Mouse (Mus musculus) heart, postnatal 0 days (tissue): ENCODE data around the gene Neurl1a. TPM values are rescaled to one million over a fixed set of nuclear protein-coding genes. Genes with fewer than 3 reads are reported as not detected.
A peak's percentile ranks its signal among the peaks of the same experiment; 100 is the strongest.

Experiments
- ATAC-seq: fragments of 200-750 bp; cut with Nextera tagmentation; 2 replicates; pipeline ENCODE4 v1.8.0; 2017; ENCODE audit warnings: low read depth, moderate number of reproducible peaks, moderate library complexity; ENCODE audit not compliant: insufficient read depth
- DNase-seq: peaks from one replicate; pipeline ENCODE4 v3.0.0-alpha.2; 2016; ENCODE audit warnings: low spot score
- H3K27ac ChIP-seq: fragments of 300-500 bp; sonication (generic); 2 replicates; pipeline ENCODE4 v1.5.1; 2014; ENCODE audit warnings: low read depth, mild to moderate bottlenecking
- H3K27me3 ChIP-seq: fragments of 300-500 bp; sonication (generic); 2 replicates; pipeline ENCODE4 v1.6.1; 2014; ENCODE audit warnings: low read length, mixed read lengths; ENCODE audit not compliant: control insufficient read depth, insufficient read depth
- H3K36me3 ChIP-seq: fragments of 300-500 bp; sonication (generic); replicated peaks from 2 replicates; pipeline ENCODE4 v1.6.1; 2014; ENCODE audit warnings: low read length, mixed read lengths; ENCODE audit not compliant: control insufficient read depth, insufficient read depth
- H3K4me1 ChIP-seq: fragments of 300-500 bp; sonication (generic); 2 replicates; pipeline ENCODE4 v1.6.1; 2014; ENCODE audit warnings: antibody characterized with exemption; ENCODE audit not compliant: control insufficient read depth, insufficient read depth
- H3K4me2 ChIP-seq: fragments of 300-500 bp; sonication (generic); 2 replicates; pipeline ENCODE4 v1.6.1; 2014; ENCODE audit warnings: low read depth, mild to moderate bottlenecking, low read length, moderate library complexity
- H3K4me3 ChIP-seq: fragments of 300-500 bp; sonication (generic); 2 replicates; pipeline ENCODE4 v1.5.1; 2014; ENCODE audit warnings: low read depth, low read length
- H3K9ac ChIP-seq: fragments of 300-500 bp; sonication (generic); replicated peaks from 2 replicates; pipeline ENCODE4 v1.6.1; 2014; ENCODE audit warnings: low read depth, low read length, mixed read lengths
- H3K9me3 ChIP-seq: fragments of 300-500 bp; sonication (generic); replicated peaks from 2 replicates; pipeline ENCODE4 v1.6.1; 2016; ENCODE audit warnings: low read length; ENCODE audit not compliant: control insufficient read depth
- CTCF ChIP-seq: IDR thresholded peaks from 2 replicates; pipeline ENCODE4 v1.5.1; 2016; ENCODE audit warnings: antibody characterized with exemption, control low read depth, low read depth
- EP300 ChIP-seq: IDR thresholded peaks from 2 replicates; pipeline ENCODE4 v1.6.1; 2016; ENCODE audit warnings: antibody characterized with exemption, low read depth
- WGBS: fragments of 180-500 bp; shearing (Covaris S2); extraction: QIAGEN DNeasy Blood & Tissue Kit; methylation state at CpG from one replicate; pipeline ENCODE4 v1.1.7; 2014; 5-methylcytosine and 5-hydroxymethylcytosine counted together
- polyA plus RNA-seq: library from polyadenylated mRNA; unstranded; fragments of >200 nt; fragmentation: Nextera tagmentation; extraction: Ambion mirVana; gene quantifications from 2 replicates; pipeline ENCODE4 v1.2.1, GENCODE M21; 2015
- total RNA-seq: library from RNA; depleted of rRNA; stranded (reverse); fragments of >200 nt; gene quantifications from 2 replicates; pipeline ENCODE4 v1.2.3, GENCODE M21; 2014; ENCODE audit warnings: low replicate concordance; rRNA removed

Gene Neurl1a
- total RNA-seq (0.77 and 1.8 TPM in 2 replicates), polyA plus RNA-seq (0.27 and 0.54 TPM in 2 replicates)

DNA sequence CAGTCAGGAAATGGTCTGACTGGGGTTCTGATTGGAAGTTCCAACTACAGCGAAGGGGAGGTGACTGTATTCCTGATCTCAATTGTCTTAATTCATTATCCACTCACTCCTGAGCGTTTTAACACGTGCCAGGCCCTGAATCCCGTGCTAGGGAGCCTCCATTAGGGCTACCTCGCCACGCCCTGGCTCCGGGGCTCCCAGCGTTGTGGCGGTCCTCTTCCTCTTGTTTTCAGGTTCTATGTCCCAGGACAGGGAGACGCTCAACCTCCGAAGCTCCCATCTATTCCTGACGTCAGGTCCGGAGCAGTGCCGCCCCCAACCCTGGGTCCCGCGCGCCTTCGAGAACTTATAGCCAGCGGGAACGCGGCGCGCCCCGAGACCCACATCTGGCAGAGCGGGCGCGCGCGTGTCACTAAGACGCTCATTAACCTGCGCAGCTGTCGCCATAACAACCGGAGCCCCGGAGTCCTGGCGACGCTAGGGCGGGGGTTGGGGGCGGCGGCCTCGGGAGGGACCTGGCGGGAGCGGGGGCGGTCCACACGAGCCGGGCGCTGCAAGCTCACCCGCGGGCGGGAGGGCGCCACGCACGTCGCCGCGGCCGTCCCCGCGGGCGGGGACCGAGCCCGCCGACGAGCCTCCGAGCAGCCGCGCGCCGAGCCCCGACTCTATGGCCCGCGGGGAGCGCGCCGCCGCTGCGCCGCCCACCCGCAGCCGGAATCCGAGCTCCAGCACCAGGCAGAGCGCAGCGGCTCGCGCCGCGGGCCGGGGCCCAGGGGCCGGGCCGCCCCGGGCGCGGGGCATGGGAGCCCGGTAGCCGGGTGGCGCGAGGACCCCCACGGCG is at the start of gene Neurl1a:
TSS of gene Neurl1a (plus strand) at position 390 of the 841 bp plus-strand sequence.
- WGBS: under 1% methylated on average over 73 of the region's 98 CpGs
- H3K4me2 ChIP-seq: peak within 1 kb of the TSS; percentile 95
- no peak for DNase-seq
- no peaks in the 10 kb centered on the region for H3K4me1 ChIP-seq
- TF ChIP-seq EP300 (no peak), CTCF (no peak)
- peak; percentile 61 for ATAC-seq
- 0 out of 2 replicates have a peak, but pooled peaks cover 4% of the 10 kb centered on the region for H3K9me3 ChIP-seq
- no peak within 1 kb of the TSS for H3K27ac ChIP-seq
- peaks cover 40% of the 10 kb centered on the region for H3K27me3 ChIP-seq
- H3K9ac ChIP-seq: peak within 1 kb of the TSS; percentile 41
- H3K4me3 ChIP-seq: peak within 1 kb of the TSS; percentile 63
- H3K36me3 ChIP-seq: no peaks in the 10 kb centered on the region

DNA sequence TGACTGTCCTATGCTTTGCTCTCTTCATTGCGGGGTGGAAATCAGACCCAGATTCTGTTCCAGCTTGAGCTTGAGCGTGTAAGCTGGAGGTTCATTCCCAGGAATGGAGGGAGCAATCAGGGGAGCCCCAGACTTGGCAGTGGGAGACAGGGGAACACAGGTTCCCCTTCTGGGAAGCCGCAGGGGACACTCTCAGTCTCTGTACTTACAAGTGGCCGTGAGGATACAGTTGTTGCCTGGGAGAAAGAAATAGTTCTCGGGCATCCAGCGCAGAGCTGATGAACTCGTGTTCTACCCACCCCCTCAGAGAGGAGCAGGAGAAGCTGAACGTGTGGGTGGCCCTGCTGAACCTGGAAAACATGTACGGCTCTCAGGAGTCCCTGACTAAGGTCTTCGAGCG is 49.8 kb upstream of the Neurl1a start:
- WGBS: 84% methylated on average over 11 of the region's 11 CpGs
- Histone ChIP-seq H3K9me3 (no peaks in the 10 kb centered on the region), H3K27me3 (no peaks in the 10 kb centered on the region), H3K9ac (no peak overlapping the region), H3K27ac (no peak overlapping the region), H3K4me3 (no peak overlapping the region), H3K4me1 (0 out of 2 replicates have a peak, but pooled peaks cover 6% of the 10 kb centered on the region), H3K36me3 (peaks cover 93% of the 10 kb centered on the region), H3K4me2 (no peak overlapping the region)
- no peak for ATAC-seq
- TF ChIP-seq CTCF (no peak), EP300 (no peak)
- no peak for DNase-seq

DNA sequence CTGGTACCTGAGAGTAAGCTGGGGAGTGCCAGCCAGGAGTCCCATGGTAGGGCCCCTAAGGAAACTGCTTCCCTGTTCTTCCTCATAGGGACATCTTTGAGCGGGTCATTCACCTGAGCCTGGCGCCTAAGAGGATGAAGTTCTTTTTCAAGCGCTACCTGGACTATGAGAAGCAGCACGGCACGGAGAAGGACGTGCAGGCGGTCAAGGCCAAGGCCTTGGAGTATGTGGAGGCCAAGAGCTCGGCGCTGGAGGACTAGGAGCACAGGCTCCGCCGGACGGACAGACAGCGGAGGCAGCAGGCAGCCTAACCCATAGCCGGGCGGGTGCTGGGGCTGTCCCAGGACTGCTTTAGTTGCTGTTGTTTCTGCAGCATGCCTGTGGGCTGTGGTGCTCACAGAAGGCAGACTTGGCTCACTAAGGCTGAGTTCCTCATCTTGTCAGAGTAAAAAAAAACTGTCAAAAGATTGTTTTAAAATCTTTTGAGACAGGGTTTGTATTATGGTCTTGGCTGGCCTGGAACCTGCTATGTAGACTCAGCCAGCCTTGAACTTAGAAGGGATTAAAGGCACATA is 48.0 kb upstream of the Neurl1a start:
- 91% methylated on average over 15 of the region's 15 CpGs for WGBS
- H3K4me2 ChIP-seq: no peak overlapping the region
- TF ChIP-seq CTCF (no peak), EP300 (no peak)
- no peak overlapping the region for H3K27ac ChIP-seq
- no peaks in the 10 kb centered on the region for H3K4me1 ChIP-seq
- H3K27me3 ChIP-seq: no peaks in the 10 kb centered on the region
- no peak overlapping the region for H3K4me3 ChIP-seq
- ATAC-seq (no peak), DNase-seq (no peak)
- H3K9me3 ChIP-seq: no peaks in the 10 kb centered on the region
- H3K36me3 ChIP-seq: peaks cover 84% of the 10 kb centered on the region
- H3K9ac ChIP-seq: no peak overlapping the region

DNA sequence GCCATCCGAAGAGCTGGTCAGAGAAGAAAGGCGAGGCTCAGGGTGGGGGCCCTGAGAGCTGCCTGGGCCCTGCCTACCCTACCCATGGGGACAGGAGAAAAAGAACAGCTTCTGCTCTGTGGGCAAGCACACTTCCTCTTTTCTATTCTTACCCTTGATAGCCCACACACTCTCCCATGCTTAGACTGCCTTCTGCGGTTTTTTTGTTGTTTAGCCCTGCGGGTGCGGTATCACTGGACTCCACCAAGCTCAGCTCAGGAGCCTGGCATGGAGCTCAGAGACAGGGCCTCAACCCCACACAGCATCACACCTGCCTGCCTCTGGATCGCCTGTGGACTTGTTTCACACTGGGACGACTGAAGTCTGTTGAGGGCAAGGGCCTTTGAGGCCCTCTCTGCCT is 45.5 kb upstream of the Neurl1a start:
- ATAC-seq (no peak), DNase-seq (no peak)
- Histone ChIP-seq H3K4me1 (peaks cover 8% of the 10 kb centered on the region), H3K9ac (no peak overlapping the region), H3K36me3 (peaks cover 60% of the 10 kb centered on the region), H3K27ac (no peak overlapping the region), H3K9me3 (no peaks in the 10 kb centered on the region), H3K27me3 (no peaks in the 10 kb centered on the region), H3K4me2 (no peak overlapping the region), H3K4me3 (no peak overlapping the region)
- WGBS: 84% methylated on average over 7 of the region's 7 CpGs
- TF ChIP-seq EP300 (no peak), CTCF (no peak)

DNA sequence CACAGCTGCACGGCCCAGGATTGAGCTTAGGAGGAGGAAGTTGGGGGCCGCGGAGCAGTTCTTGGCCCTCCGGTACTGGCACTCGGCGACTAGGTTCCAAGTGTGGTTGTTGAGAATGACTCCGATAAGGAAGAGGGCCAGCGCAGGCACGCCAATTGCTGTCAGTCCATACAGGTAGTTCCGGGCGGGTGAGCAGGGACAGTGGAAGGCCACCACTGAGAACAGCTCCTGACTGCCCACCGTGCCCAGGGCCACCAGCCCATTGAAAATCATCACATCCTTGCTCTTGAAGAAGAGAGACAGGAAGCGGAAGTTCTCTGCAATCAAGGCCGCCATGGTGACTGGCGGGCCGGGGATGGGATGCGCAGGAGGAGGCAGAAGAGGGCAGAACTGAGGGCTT is 43.1 kb upstream of the Neurl1a start:
- no peak overlapping the region for H3K27ac ChIP-seq
- no peak overlapping the region for H3K9ac ChIP-seq
- H3K4me1 ChIP-seq: peaks cover 14% of the 10 kb centered on the region
- H3K4me3 ChIP-seq: no peak overlapping the region
- 0 out of 2 replicates have a peak, but pooled peaks cover 7% of the 10 kb centered on the region for H3K27me3 ChIP-seq
- peaks cover 35% of the 10 kb centered on the region for H3K36me3 ChIP-seq
- TF ChIP-seq CTCF (no peak), EP300 (no peak)
- H3K9me3 ChIP-seq: no peaks in the 10 kb centered on the region
- H3K4me2 ChIP-seq: no peak overlapping the region
- no peak for ATAC-seq
- 92% methylated on average over 17 of the region's 17 CpGs for WGBS
- DNase-seq: no peak
